Mouse (Mus musculus) MEL (cell line): ENCODE data around the gene Ahsa2.

ENCODE experiments used
- CTCF ChIP-seq, 3 experiments: IDR thresholded peaks in 2 of 3; conservative IDR thresholded peaks in 1 of 3; 2 replicates each; pipeline ENCODE4 v1.5.1; 2011 to 2012; ENCODE audit warnings: low read length in 3 of 3, low read depth in 2 of 3, mild to moderate bottlenecking in 2 of 3, improper control_type of control experiment in 1 of 3, inconsistent platforms in 1 of 3, mixed read lengths in 1 of 3, moderate library complexity in 1 of 3; ENCODE audit not compliant: control insufficient read depth in 1 of 3, insufficient read depth in 1 of 3, poor library complexity in 1 of 3, severe bottlenecking in 1 of 3
- EP300 ChIP-seq, 2 experiments: IDR thresholded peaks; 2 replicates each; pipeline ENCODE4 v1.6.1; 2011; ENCODE audit warnings: improper control_type of control experiment in 2 of 2, low read length in 2 of 2, low read depth in 1 of 2, mild to moderate bottlenecking in 1 of 2
- POLR2A ChIP-seq, 2 experiments: IDR thresholded peaks; 2 replicates each; pipeline ENCODE4 v1.6.1; 2011 to 2012; ENCODE audit warnings: low read length in 2 of 2, mild to moderate bottlenecking in 2 of 2, control low read depth in 1 of 2, improper control_type of control experiment in 1 of 2, low read depth in 1 of 2, moderate library complexity in 1 of 2; ENCODE audit not compliant: control insufficient read depth in 1 of 2, insufficient read depth in 1 of 2, poor library complexity in 1 of 2

DNA sequence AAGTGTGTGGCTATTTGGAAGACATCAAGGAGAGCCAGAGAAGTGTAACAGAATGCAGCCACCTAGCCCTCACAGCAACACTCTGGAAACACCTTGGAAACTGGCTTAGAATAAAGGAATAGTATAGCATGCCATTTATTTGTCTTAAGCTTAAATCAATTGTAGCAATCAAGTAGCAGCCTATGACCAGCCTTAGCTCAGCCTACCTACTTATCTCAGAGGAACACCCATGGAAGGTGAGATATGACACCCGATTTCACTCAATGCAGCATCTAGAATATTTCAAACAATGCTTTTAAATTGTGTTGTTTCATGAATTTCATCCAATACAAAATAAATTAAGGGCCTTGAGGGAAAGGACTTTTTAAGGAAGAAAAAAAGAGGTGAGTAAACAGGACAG is 7.9 kb downstream of the Ahsa2 start:
- TF ChIP-seq CTCF (IDR thresholded peaks at IDR 0.05 in 2 of 3, conservative IDR thresholded peaks at IDR 0.05 in 1 of 3; ENCODE audit: control insufficient read depth in 1 of 3, insufficient read depth in 1 of 3, low read depth in 2 of 3, low read length in 3 of 3, poor library complexity in 1 of 3, severe bottlenecking in 1 of 3) (no peak), POLR2A (IDR thresholded peaks at IDR 0.05; ENCODE audit: control insufficient read depth in 1 of 2, insufficient read depth in 1 of 2, low read depth in 1 of 2, low read length in 2 of 2, poor library complexity in 1 of 2) (no peak), EP300 (IDR thresholded peaks at IDR 0.05; ENCODE audit: low read depth in 1 of 2, low read length in 2 of 2) (peak; percentile 10 to 26; a peak in 2 of 4 replicates)
